Mouse (Mus musculus) kidney, adult 18-20 months (tissue): Measurements from ENCODE around the gene Slc47a2.
"Not testable (repeated sequence)": the region's sequence is repeated elsewhere in the genome, so short reads cannot be mapped to it uniquely, and the experiment has no call there.

Experiments
- DNase-seq: peaks from one replicate; pipeline ENCODE4 v3.0.0; 2021

The Slc47a2 gene

DNA sequence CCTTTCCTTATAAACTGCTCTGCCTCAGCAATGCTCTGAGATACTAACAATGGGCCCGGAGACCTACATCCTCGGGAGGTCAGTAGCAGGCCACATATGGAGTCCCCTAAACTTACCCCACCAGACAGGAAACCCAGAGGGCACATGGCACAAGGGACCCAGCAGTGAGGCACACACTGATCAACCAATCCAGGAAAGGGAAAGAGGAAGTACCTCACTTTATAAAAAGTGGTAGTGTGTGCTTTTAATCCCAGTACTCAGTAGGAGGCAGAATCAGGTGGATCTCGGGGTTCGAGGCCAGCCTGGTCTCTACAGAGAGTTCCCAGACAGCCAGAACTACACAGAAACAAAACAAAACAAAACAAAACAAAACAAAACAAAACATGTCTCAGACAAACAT lies 2.3 kb downstream of the Slc47a2 start:
- no peak for DNase-seq

DNA sequence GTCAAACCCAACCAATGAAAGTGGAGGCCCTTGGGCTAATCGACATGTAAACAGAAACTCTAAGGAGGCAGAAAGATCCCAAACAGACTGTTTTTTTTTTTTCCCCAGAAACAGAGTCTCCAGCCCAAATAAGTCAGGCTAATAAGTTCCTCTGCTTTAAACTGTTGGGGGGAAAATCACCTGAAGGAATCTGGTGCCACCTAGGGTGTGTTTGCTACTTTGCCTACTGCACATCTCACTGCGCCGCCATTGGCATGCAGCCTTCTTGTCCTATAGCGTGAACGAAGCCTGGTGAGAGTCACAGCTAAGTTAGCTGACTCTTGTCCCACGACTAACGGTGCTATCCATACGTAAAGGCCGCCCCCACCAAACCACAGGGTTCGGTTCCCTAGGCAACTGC lies 5.1 kb downstream of the Slc47a2 start:
- no peak for DNase-seq

DNA sequence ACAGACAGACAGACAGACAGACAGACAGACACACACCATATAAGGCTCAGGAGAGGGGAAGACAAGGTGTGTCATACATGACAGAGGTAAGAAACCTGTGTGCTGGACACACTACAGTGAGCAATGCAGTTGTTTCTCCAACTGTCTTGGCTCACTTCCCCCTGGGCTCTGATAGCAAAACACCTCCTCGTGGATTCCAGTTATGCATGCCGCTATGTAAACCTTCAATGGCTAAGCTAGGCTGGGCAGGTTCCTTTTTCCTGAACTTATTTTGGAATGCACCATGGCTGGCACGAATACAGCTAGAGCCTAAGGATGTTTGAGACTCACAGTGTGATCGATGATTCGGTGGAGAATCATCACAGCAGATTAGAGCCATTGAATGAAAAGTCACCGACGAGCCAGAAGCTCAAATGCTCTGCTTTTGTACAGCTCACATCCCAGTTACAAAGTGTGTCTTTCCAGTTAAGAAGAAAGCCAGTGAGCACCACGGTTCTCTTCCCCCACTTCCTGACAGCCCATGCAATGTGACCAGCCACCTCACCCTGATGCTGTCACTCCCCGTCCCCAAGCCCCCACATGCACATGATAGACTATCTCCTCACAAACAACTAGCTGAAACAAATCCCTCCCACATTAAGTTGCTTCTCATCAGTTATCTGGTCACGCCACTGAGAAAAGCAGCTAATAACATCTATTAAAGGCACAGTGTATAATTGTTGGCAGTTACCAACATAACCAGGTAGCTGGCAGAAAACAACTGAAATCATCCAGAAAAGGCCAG lies 21.6 kb downstream of the Slc47a2 start:
- DNase-seq = no peak

DNA sequence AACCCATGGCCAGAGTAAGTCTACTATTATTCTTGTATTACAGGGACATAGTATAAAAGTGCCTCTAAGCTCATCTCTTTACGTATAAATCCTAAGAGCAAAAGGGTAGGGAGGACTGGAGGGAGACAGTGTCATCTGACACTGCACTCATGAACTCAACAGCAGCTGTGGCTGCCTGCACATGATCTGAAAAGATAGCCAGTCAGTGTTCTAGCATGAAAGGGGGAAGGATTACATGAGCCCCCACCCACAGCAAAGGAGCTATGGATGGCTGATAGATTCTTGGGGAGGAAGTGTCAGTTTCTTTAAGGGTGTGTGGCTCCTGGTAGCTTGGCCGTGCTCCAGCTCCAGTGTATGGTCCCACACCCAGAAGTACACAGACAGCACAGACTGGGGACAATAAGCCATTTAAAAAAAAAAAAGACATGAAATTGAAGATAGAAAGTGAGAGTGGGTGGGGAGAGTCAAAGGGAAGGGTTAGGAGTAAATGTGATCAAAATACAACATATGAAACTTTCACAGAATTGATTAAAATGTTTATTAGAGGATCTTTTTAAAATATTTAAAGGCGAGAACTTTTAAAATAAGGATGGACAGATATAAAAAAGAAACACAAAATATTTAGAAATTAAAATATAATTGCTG lies 22.6 kb downstream of the Slc47a2 start:
- DNase-seq = no peak

DNA sequence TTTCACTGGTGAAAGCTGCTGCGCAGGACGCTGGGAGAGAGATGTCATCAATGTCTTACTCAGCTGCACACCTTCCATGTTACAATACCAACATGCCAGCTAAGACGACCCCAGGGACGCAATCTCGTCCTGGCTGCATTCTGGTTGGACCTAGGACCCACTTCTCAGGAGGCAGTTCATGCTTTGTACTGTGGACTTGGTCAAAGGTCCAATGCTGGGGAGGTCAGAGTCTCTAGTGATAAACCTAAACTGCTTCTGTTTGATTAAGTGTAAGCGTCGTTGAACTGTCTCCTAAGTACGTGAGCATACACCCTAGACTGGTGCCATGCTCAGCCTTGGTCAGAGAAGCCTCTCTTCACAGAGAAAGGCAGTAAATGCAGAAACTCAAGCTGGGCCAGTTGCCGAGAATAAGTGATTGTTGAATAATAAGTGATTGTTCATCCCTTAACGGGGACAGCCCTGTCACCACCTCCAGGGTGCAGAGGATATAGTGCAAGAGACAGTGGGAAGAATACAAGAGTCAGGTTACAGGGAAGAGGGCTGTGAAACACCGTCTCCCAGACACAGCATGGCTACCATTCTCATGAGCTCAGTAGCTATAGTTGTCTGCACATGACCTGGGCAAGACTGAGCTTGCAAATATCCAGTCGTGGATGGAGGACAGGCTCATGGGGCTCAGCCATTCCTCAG lies 23.3 kb downstream of the Slc47a2 start:
- peak; percentile 29 for DNase-seq

DNA sequence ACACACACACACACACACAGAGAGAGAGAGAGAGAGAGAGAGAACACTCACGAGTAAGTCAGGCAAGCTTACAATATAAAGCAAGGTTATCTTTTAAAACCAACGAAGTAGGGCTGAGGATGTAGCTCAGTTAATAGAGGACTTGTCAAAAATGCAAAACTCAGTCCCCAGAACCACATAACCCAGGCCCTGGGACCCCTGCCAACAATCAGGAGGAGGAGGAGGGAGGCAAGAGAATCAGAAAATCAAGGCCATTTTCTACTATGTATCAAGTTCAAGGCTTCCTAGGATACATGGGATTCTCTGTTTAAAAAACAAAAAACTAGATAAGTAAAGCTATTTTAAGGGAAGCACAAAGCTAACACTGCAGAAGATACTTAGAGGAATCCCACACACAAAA lies 25.8 kb downstream of the Slc47a2 start:
- no peak for DNase-seq

DNA sequence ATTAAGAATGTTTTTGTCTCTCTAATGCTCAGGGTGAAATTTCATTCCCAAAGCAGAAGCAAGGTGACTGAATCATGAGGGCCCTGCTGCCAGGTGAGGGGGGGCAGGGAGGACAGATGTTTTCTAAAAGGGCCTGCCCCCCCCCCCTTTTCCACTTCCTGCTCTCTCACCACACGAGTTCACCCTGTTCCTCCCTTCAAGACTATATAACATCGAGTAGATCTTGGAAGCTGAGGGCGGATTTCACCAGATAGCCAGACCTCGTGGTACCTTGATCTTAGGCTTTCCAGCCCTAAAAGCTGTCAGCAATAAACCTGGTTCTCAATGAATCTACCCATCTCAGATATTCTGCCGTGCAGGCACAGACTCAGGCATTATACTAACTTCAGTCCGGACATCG lies 32.3 kb downstream of the Slc47a2 start:
- no peak for DNase-seq

DNA sequence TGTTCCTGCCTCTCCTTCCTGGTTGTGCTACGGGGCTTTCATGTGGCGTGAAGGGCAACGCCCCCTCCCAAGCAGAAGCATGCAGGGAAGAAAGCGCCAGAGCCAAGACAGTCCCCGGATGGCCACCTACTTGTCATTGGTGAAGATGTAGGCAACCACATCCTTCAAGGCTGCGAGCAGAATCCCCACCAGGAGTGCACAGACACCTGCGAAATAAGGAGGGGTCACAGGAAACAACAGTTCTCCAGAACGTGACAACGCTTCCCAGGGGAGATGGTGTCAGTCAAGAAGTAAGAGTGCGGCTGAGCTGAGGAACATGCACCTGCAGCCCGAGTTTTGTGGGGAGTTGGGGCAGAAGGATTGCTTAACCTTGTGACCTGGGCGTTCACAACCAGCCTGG lies 32.8 kb downstream of the Slc47a2 start:
- DNase-seq = no peak

DNA sequence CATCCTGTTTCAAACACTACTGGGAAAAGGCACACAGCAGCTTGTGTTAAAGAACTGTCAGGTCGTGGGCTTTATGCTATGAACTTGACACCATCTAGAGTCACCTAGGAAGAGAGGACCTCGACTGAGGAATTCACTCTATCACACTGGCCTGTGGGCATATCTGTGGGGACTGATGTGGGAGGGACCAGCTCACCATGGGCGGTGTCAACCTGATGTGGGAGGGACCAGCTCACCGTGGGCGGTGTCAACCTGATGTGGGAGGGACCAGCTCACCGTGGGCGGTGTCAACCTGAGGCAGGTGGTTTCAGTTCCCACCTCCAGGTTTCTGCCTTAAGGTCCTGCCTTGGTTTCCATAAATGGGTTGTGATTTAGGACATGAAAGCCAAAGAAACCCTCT lies 34.9 kb downstream of the Slc47a2 start:
- DNase-seq = no peak

DNA sequence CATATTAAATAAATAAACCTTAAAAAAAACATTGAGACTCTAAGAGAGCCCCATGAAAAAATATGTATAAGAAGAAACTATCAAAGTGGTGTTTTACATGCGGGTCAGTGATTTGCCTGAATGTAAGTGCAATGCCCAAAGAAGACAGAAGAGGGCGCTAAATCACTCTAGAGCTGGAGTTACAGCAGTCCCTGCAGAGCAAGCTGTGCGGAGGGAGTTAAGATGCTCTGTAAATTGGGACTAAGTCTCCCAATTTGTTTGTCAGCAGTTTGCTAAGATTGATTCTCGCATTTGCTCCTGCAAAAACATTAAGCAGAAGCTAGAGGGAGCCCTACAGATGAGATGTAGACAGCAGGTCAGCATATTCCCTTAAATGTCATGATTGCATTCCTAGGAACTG lies 37.3 kb downstream of the Slc47a2 start:
- DNase-seq = peak; percentile 57

DNA sequence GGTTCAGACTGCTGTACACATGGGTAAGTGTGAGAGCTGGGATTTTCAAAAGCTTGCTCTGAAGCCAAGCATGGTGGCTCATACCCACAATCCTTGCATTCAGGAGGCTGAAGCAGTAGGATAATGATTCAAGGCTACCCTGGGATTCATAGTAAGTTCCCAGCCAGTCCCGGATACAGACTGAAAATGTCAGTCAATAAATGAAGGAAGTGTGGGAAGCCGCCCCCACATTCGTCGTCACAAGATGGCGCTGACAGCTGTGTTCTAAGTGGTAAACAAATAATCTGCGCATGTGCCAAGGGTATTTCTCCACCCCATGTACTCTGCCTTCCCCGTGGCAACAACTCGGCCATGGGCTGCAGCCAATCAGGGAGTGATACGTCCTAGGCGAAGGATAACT lies 38.1 kb downstream of the Slc47a2 start:
- DNase-seq = not testable (repeated sequence)

DNA sequence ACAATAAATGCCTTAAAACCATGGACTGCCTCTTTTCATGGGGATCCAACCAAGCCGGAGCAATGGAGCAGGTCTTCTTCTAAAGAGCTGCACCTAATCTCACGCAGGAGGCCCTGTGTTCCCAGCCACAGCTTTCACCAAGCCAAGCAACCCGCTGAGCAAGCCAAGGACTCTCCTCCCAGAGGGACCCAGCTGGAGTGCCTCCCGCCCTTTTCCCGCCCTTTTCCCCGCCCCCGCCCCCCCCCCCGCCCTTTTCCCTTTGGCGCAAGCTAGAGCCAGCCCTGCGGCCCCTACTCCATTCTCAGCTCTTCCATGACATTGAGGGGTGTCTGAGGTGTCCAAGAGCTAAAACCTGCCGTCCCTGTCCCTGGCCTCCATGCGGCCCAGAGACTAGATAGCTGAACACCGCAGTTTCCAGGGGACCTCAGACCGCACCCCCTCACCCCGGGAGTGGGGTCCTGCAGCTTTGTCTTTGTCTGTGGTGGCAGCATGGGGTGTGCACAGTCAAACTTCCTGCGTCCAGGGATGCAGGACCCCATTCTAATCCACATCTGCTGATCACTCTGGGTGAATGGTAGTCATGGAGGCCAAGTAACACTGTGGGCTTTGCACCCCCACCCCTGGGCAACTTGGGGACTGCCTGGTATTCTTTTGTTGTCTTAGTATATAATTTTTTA lies 41.8 kb downstream of the Slc47a2 start:
- DNase-seq = no peak

DNA sequence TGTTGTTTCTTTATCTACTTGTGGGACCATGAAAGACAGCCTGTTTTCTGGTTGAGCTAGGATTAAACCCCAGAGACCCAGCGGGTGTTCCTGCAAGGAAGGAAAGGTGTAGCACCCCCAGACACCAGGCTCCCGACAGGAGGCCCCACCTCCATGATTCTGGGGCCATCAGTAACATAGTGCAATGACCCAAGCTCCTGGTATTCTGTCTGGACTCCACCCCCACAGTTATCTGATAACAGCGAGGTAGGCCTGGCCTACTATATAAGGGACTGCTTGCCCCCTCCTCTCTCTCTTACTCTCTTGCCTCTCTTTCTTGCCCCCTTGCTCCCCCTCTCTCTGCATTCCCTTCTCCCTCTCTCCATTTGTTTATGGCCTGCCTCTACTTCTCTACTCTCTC lies 42.5 kb downstream of the Slc47a2 start:
- no peak for DNase-seq

DNA sequence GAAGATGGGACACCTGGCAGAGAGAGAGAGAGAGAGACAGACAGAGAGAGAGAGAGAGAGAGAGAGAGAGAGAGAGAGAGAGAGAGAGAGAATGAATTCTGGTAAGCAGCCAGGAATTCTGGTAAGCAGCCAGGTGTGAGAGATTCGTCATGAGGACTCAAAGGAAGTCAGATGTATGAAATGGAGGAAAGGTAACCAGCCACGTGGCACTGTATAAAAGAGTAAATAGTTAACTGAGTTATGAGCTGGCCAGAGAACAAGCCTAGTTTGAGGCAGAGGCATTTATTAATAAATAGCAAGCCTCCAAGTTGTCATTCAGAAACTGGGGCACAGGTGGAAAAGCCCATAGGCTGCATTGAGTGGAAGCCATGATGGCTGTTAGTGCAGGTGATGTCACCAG lies 44.8 kb downstream of the Slc47a2 start:
- no peak for DNase-seq

DNA sequence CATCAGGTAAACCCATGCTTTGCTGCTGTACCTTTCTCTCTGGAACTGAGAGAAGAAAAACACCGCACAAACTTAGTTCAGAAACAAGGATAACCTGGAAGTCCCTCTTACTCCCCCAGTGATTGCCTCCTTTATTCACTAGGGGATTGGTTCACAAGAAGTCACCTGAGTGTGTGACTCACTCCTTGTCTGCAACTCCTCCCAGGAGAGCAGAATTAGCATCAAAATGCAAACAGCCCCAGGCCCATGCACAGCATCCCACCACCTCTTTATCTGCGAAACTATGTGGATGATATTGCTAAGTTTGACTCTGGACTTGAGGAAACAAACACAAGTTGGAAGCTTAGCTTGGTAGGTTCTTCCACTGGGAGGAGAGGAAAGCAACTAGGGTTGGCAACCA lies 45.3 kb downstream of the Slc47a2 start:
- DNase-seq = no peak

DNA sequence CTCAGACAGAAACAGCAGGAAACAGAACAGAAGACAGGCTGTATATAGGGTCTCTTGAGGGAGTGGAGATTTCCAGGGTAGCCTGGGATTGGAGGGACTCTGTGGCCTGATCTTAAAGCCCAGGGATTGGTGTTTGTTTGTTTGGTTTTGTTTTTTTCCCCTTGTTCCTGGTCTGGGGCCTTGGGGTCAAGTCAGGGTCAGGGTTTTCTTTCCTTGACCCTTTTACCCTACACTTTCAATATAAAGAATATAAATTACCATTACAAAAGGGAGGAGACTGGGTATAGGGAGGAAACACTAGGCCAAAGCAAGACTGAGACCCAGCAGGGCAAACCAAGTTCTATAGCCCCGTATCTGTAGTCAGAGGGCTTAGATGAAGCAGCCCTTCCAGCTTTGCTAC lies 46.1 kb downstream of the Slc47a2 start:
- no peak for DNase-seq

DNA sequence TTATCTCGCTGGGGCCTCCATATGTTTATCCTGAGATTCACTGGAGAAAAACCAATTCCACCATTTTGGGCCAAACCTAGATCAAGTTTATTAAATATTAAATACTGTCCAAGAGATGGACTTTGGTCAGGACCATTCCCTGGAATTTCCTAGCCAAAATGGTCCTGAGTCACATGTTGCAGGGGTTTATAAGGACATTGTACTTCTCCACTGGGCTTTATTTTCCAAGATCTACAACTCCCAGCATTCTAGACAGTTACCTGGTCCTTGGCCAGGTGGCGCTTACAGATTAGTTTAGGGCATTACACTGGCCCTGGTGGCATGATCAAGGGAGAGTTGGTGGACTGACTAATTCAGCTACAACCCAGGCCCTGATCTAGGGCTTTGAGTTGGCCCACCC lies 47.1 kb downstream of the Slc47a2 start:
- no peak for DNase-seq

DNA sequence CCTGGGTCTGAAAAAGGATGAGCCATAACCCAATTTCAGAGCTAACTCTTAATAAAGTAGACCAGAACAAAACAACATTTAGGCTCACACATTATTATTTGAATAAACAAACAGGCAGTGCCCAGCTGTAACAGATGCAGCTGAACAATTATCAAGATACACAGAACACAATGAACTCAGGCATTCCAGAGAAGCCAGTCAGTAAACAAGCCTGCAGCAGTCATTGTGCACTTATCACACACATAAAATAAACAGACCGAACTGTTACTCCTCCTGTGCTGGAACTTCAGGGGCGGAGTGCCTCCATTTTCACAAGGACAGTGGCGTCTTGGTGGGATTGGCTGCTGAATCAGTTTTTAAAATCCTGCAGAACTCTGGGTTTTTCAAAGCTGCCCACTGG lies 48.2 kb downstream of the Slc47a2 start:
- DNase-seq = no peak

DNA sequence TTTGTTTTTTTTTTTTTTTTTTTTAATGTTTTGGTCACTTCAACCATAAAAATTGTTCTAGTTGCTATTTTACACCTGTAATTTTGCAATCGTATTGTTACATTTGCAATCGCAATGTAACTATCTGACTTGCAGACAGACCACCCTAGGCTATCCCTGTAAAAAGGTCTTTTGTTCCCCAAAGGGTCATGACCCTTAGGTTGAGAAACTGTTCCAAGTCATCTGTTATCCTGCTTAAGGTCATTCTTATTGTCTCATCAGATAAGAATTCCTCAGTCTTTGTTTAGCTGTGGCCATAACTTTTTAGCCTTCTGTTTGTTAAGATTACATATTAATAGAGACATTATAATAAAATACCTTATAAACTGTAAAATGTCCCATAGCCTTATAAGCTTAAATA lies 49.4 kb downstream of the Slc47a2 start:
- no peak for DNase-seq

DNA sequence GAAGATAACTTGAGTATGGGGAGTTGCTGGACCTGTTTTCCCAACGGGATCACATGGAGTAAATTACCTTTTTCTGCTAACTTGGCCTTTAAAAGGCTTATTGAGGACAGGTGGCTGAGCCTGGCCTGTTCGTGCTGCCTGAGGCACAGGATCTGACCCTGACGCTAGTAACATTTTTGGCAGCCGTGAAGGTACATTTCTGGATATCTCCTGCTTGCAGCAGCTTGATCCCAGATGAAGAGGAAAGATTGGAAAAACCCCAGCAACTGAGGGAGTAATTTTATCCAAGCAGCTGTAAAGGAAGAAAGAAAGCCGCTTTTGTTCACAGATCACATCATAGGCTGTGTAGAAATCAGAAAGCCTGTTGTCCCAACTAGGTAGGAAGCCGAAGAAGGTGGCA lies 58.3 kb downstream of the Slc47a2 start:
- peak; percentile 18 for DNase-seq

DNA sequence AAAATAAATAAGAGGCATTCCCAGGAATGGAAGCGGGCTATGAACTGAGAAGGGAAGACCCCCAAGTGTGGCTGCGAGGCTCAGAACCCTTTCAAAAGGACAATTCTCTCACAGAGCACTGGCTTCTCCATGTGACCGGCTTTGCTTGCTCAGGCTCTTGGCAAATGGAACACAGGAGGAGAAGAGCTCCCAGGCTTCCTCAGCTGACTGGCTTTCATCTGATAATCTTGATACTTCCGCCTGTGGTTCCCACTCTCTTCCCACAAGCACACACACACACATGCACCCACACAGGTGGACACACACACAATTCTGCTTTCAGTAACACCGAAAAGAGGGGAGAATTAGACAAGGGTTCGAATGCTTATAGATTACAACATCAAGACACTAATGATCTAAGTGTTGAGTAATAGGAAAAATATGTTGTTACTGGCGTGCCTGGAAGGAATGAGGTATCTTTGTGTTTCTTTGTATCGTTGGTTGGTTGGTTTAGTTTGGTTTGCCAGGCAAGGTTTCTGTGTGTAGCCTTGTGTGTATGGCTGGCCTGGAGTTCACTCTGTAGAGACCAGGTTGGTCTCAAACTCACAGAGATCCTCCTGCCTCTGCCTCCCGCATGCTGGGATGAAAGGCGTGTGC lies 59.1 kb downstream of the Slc47a2 start:
- DNase-seq = no peak

DNA sequence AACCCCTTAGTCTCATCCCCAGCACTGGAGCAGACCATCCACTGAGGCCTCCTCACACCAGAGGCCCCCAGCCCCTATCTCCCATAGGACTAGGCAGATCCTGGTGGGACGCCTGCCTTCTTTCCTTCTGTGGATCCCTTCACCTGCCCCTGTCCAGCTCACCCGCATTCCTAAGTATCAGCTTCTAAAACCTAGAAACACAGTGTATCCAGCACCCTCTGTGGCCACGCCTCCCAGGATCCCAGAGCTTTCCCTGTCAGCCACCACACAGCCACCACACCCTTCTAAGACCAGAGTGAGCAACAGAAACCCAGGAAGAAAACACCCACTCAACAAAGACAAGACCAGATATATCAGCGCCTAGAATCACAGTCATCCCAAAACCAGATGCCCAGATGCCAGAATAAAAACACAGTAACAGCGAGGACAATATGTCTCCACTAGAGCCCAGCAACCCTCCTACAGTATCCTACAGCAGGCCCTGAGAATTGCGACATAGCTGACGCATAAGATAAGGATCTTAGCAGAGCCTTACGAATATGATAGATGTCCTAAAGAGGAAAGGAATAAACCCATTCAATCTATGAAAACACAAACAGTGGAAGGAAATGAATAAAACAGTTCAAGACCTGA lies 64.1 kb downstream of the Slc47a2 start:
- DNase-seq = no peak

DNA sequence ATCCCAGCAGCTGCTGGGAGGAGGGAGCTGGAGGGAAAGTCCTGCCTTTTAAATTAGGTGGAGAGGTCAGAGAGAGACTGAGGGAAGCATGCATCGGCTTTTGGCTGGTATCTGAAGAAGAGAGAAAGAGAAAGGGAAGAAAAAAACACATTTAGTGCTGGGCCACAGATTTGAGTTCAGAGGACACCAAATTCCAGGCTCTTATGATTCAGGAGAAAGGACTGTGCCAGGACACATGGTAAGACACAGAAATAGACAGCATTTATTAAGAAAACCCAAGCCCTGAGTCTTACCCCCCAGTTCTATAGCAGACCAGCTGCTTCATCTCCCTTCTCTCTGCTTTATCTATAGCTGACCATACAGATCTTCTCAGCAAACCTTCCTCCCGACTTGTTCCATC lies 64.7 kb downstream of the Slc47a2 start:
- no peak for DNase-seq
